ENCODE assay signal across 8 mouse cellular contexts in the genomic region with DNA sequence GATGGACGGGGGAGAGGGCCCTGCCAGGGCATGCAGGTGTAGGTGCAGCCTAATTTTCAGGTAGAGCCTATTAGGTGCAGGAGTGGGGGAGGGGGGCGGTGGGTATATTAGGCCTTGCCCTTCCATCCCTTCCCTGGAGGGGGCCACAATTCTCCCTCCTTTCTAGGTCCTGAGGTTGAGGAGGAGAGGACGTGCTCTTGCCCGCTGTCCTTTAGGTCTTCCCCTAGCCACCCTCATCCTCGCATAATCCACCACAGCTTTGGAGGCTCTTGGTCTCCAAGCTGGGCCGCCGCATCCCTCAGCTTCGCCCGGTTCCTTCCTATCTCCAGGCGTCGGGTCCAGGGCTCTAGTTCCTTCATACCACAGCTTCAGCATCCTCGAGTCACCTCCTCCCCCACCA. TPM values are rescaled to one million over a fixed set of nuclear protein-coding genes. Genes with fewer than 3 reads are reported as not detected.
DNase-seq lines count a peak whose midpoint lies in the region; ATAC-seq and TF ChIP-seq lines count a peak whose summit lies in the region.

No protein-coding gene starts in this region.

- TF ChIP-seq POLR2A in spleen, adult 2 months (IDR thresholded peaks at IDR 0.05; ENCODE audit: low read depth, low read length), result no peak

- no peak for ATAC-seq in hindbrain, embryonic 14.5 days (ENCODE audit: low FRiP score)
- no peak for ATAC-seq in midbrain, embryonic 15.5 days (replicated peaks)

- no peaks in the 10 kb centered on the region for H3K27me3 ChIP-seq in spleen, adult 2 months (ENCODE audit: control insufficient read depth, insufficient read depth, low read length)
- no peaks in the 10 kb centered on the region for H3K27me3 ChIP-seq in hindbrain, embryonic 14.5 days (ENCODE audit: control insufficient read depth, insufficient read depth, low read length)
- H3K27me3 ChIP-seq in midbrain, embryonic 15.5 days (replicated peaks), result no peaks in the 10 kb centered on the region

- H3K9me3 ChIP-seq in hindbrain, embryonic 14.5 days (ENCODE audit: control insufficient read depth, low read length), result no peaks in the 10 kb centered on the region
- H3K9me3 ChIP-seq in midbrain, embryonic 15.5 days, result no peaks in the 10 kb centered on the region

- H3K4me3 ChIP-seq in spleen, adult 2 months (ENCODE audit: extremely low read depth, insufficient read depth, insufficient read length), result peak overlapping the region; percentile 74
- H3K4me3 ChIP-seq in hindbrain, embryonic 14.5 days (replicated peaks; ENCODE audit: low read length), result peak overlapping the region; percentile 72
- H3K4me3 ChIP-seq in midbrain, embryonic 15.5 days, result peak overlapping the region; percentile 66

- peak overlapping the region; percentile 69 for H3K4me2 ChIP-seq in hindbrain, embryonic 14.5 days (replicated peaks)
- peak overlapping the region; percentile 88 for H3K4me2 ChIP-seq in midbrain, embryonic 15.5 days

- 19% methylated on average over 12 of the region's 12 CpGs for WGBS in spleen, adult 2 months
- 0% methylated on average over 12 of the region's 12 CpGs for WGBS in hindbrain, embryonic 14.5 days
- WGBS in midbrain, embryonic 15.5 days, result under 1% methylated on average over 11 of the region's 12 CpGs

- no peak for TF ChIP-seq CTCF in spleen, adult 2 months (IDR thresholded peaks at IDR 0.05; ENCODE audit: extremely low read depth, insufficient read depth, insufficient read length, insufficient replicate concordance)

- H3K9ac ChIP-seq in hindbrain, embryonic 14.5 days, result peak overlapping the region; percentile 87
- H3K9ac ChIP-seq in midbrain, embryonic 15.5 days, result peak overlapping the region; percentile 81

- peaks cover 2% of the 10 kb centered on the region; the same call in 1 of the 2 replicates for H3K4me1 ChIP-seq in spleen, adult 2 months (ENCODE audit: control insufficient read depth, insufficient read depth, insufficient read length)
- peaks cover 45% of the 10 kb centered on the region for H3K4me1 ChIP-seq in hindbrain, embryonic 14.5 days (replicated peaks; ENCODE audit: control insufficient read depth, insufficient read depth, low read length)
- H3K4me1 ChIP-seq in midbrain, embryonic 15.5 days, result peaks cover 57% of the 10 kb centered on the region

- H3K36me3 ChIP-seq in spleen, adult 2 months (ENCODE audit: control insufficient read depth, insufficient read depth, low read length), result no peaks in the 10 kb centered on the region
- peaks cover 7% of the 10 kb centered on the region; the same call in 1 of the 2 replicates for H3K36me3 ChIP-seq in hindbrain, embryonic 14.5 days (replicated peaks; ENCODE audit: control insufficient read depth, insufficient read depth)
- no peaks in the 10 kb centered on the region for H3K36me3 ChIP-seq in midbrain, embryonic 15.5 days (replicated peaks)

- peak; percentile 56 for DNase-seq in embryo, embryonic 11 days
- DNase-seq in embryo, embryonic 10 days (ENCODE audit: low spot score), result no peak
- DNase-seq in spleen, adult 2 months (ENCODE audit: low read depth in 1 of 2, low spot score in 2 of 2), result no peak
- no peak for DNase-seq in spleen, postnatal 14 days (ENCODE audit: low spot score in 2 of 2)
- DNase-seq in hindbrain, embryonic 14.5 days (ENCODE audit: low spot score), result no peak
- no peak for DNase-seq in urinary bladder, adult 18-20 months (ENCODE audit: low spot score in 2 of 2)
- no peak for DNase-seq in frontal cortex, adult 2 months (ENCODE audit: extremely low spot score in 1 of 2, low spot score in 1 of 2)

- H3K27ac ChIP-seq in spleen, adult 2 months (ENCODE audit: insufficient read depth, low read length), result peak overlapping the region; percentile 23; the same call in 1 of the 2 replicates
- H3K27ac ChIP-seq in hindbrain, embryonic 14.5 days, result peak overlapping the region; percentile 94
- peak overlapping the region; percentile 100 for H3K27ac ChIP-seq in midbrain, embryonic 15.5 days

RNA-seq across cellular contexts. Expression of a gene that starts 0.6 kb away (rescaled TPM):
- 2.1 TPM in 2 replicates for polyA plus RNA-seq in spleen, adult 2 months (2012; rRNA removed)
- polyA plus RNA-seq in hindbrain, embryonic 14.5 days (2014; fragmentation: Nextera tagmentation; extraction: Ambion mirVana), result 43.9 and 47.5 TPM in 2 replicates
- 62.2 and 63.6 TPM in 2 replicates for polyA plus RNA-seq in midbrain, embryonic 15.5 days (2015; fragmentation: Nextera tagmentation; extraction: Ambion mirVana)
- polyA plus RNA-seq in frontal cortex, adult 2 months (2012; rRNA removed), result 83.9 and 90.8 TPM in 2 replicates

RNA-seq across cellular contexts. Expression of a gene that starts 1.7 kb away (rescaled TPM):
- polyA plus RNA-seq in spleen, adult 2 months (2012; rRNA removed), result 53.9 and 58.4 TPM in 2 replicates
- polyA plus RNA-seq in hindbrain, embryonic 14.5 days (2014; fragmentation: Nextera tagmentation; extraction: Ambion mirVana), result 77.8 and 86.7 TPM in 2 replicates
- 104 and 108 TPM in 2 replicates for polyA plus RNA-seq in midbrain, embryonic 15.5 days (2015; fragmentation: Nextera tagmentation; extraction: Ambion mirVana)
- 72.8 and 80.1 TPM in 2 replicates for polyA plus RNA-seq in frontal cortex, adult 2 months (2012; rRNA removed)

RNA-seq across cellular contexts. Expression of a gene that starts 8.4 kb away (rescaled TPM):
- 6.7 and 8.1 TPM in 2 replicates for polyA plus RNA-seq in spleen, adult 2 months (2012; rRNA removed)
- 5.0 and 8.6 TPM in 2 replicates for polyA plus RNA-seq in hindbrain, embryonic 14.5 days (2014; fragmentation: Nextera tagmentation; extraction: Ambion mirVana)
- polyA plus RNA-seq in midbrain, embryonic 15.5 days (2015; fragmentation: Nextera tagmentation; extraction: Ambion mirVana), result 1.8 and 2.4 TPM in 2 replicates
- 5.2 and 6.7 TPM in 2 replicates for polyA plus RNA-seq in frontal cortex, adult 2 months (2012; rRNA removed)

RNA-seq across cellular contexts. Expression of a gene that starts 12.8 kb away (rescaled TPM):
- polyA plus RNA-seq in spleen, adult 2 months (2012; rRNA removed), result not detected in 2 replicates
- 9.6 and 17.2 TPM in 2 replicates for polyA plus RNA-seq in hindbrain, embryonic 14.5 days (2014; fragmentation: Nextera tagmentation; extraction: Ambion mirVana)
- polyA plus RNA-seq in midbrain, embryonic 15.5 days (2015; fragmentation: Nextera tagmentation; extraction: Ambion mirVana), result 13.8 and 16.1 TPM in 2 replicates
- polyA plus RNA-seq in frontal cortex, adult 2 months (2012; rRNA removed), result not detected in 2 replicates

RNA-seq across cellular contexts. Expression of a gene that starts 46.0 kb away (rescaled TPM):
- 378 and 426 TPM in 2 replicates for polyA plus RNA-seq in spleen, adult 2 months (2012; rRNA removed)
- 158 and 166 TPM in 2 replicates for polyA plus RNA-seq in hindbrain, embryonic 14.5 days (2014; fragmentation: Nextera tagmentation; extraction: Ambion mirVana)
- 123 and 126 TPM in 2 replicates for polyA plus RNA-seq in midbrain, embryonic 15.5 days (2015; fragmentation: Nextera tagmentation; extraction: Ambion mirVana)
- 538 and 576 TPM in 2 replicates for polyA plus RNA-seq in frontal cortex, adult 2 months (2012; rRNA removed)

Comparison
In these comparisons a context has a peak if more than half of its experiments do, and no peak if none do; other contexts are left out.
1. H3K27ac ChIP-seq: peak in every context shown above with its lines; median percentile 100 in midbrain, embryonic 15.5 days; 94 in hindbrain, embryonic 14.5 days; 23 in spleen, adult 2 months.
2. RNA of a gene that starts 0.6 kb away (polyA plus RNA-seq): 83.9 to 90.8 TPM in frontal cortex, adult 2 months, 62.2 to 63.6 TPM in midbrain, embryonic 15.5 days and 43.9 to 47.5 TPM in hindbrain, embryonic 14.5 days; 2.1 TPM in spleen, adult 2 months; every median in the first group is over 10 times any median in the second.
3. Peak in every context shown above with its lines, with median percentiles within 50 percentile points of each other: H3K4me3 ChIP-seq.